Mouse (Mus musculus) myocyte (in vitro differentiated cells): ENCODE measurements around the gene Arntl.

ENCODE experiments used
- POLR2A ChIP-seq: IDR thresholded peaks from one replicate; pipeline ENCODE4 v1.6.1; 2011; ENCODE audit warnings: low read depth, mild to moderate bottlenecking, control low read depth, moderate library complexity; ENCODE audit not compliant: insufficient read length
- TCF3 ChIP-seq: IDR thresholded peaks from one replicate; pipeline ENCODE4 v1.6.1; 2011; ENCODE audit warnings: low read depth, control low read depth; ENCODE audit not compliant: insufficient read length

DNA sequence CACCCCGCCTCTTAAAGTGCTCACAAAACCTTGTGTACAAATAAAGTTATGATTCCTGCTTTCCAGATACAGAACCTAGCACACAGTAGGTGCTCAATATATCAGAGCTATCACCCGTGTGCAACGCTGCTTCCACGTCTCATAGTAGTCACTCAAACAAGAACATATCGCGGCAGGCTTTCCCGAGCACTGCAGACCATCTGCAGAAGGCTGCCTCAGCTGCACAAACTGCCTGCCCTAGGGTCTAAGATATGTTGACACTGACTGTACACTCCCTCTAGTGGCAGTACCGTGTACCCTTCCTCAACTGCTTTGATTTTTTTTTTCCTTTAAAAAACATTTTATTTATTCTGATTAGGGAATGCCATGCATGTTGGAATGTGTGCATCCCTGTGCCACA, 40.2 kb upstream of the Arntl start:
- TF ChIP-seq TCF3 (no peak), POLR2A (no peak)
